Mouse (Mus musculus) layer of hippocampus, postnatal 25 days (tissue): ENCODE data around the gene Olfr576. TPM values are rescaled to one million over a fixed set of nuclear protein-coding genes. Genes with fewer than 3 reads are reported as not detected.

Source experiments
- DNase-seq, 2 experiments: peaks; one replicate each; pipeline ENCODE4 v3.0.0; 2022; ENCODE audit warnings: mixed read lengths in 2 of 2, low spot score in 1 of 2; ENCODE audit errors: extremely low spot score in 1 of 2
- total RNA-seq, 2 experiments: library from RNA; stranded (reverse); gene quantifications; 2 replicates each; pipeline ENCODE4 v1.2.3; 2021

Gene Olfr576
- not detected for total RNA-seq

DNA sequence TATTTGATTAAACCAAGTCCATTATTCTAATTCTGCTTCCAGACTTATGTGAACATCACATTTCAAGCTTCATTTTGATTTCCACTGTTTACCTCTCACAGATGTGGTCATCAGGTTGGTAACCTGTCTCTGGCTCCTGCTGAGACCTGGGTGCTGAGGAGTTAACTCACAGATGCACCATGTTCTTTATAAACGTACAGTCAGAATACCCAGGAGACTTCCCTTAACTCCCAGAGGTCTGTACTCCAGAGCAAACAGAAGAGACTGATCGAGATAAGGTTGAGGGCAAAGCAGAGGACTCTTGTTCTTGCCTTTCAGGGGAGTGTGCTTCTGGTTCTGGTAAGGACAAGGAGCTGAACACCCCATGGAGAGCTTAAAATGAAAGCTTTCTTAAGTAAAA is at the start of gene Olfr576:
Gene Olfr576, plus strand, starts transcription at position 301 of the 400 bp plus-strand sequence.
- no peak for DNase-seq

GRCm38 (mm10) chr7:102915261-102915660 is 47.2 kb upstream of the Olfr576 start:
- DNase-seq: no peak

GRCm38 (mm10) chr7:102916405-102916804 is 46.1 kb upstream of the Olfr576 start:
- no peak for DNase-seq

GRCm38 (mm10) chr7:102917032-102917875 is 45.2 kb upstream of the Olfr576 start, which contains the start of gene Olfr571:
Olfr571 (minus strand) TSS chr7:102917536.
- DNase-seq: no peak

- DNase-seq: peak in 1 of 2 experiments; percentile 7
Observed at GRCm38 (mm10) chr7:102919632-102920031, 42.8 kb upstream of the Olfr576 start.

DNA sequence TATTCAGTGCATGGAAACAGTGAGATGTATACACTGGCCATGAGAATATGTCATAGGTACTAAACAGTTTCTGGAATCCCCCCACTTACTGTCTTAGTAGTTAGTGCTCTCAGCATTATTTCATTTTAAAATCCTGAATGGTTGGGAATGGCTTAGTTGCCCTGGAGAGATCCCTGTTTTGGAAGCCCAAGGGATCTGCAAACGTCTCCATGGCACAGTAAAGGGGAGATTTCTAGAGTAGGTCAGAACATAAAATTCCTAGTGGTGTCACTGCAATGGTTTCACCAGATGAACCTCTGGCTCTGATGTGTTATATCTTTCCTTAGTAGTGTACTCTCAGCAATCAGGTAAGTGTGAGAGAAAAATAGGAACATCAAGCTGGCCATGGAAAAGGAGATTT is 38.4 kb upstream of the Olfr576 start, which contains the start of gene Olfr572:
Gene Olfr572, plus strand, starts transcription at position 301 of the 400 bp plus-strand sequence.
- DNase-seq: no peak

DNA sequence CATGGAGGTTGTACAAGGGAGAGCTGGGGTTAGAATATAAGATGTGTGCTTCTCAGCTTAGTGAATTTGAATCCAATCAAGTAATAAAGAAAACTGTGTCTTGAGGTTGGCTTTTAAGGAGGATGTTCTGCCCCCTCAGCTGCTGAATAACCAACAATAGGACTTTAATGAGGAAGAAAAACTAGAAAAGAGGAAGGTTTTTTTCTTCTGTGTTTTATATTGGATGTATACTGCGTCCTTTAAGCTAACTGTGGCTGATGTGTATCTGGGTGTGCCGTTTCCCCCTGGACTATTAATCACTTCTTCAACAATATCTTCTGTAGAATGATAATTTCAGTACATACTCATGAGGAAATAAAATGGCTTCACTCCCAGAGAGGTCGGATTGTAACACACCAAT is 35.4 kb upstream of the Olfr576 start:
- DNase-seq: no peak

- DNase-seq: no peak
Observed at GRCm38 (mm10) chr7:102942475-102942874, 20.0 kb upstream of the Olfr576 start, which contains the start of gene Olfr573-ps1. Olfr573-ps1 (minus strand) TSS chr7:102942575.

DNA sequence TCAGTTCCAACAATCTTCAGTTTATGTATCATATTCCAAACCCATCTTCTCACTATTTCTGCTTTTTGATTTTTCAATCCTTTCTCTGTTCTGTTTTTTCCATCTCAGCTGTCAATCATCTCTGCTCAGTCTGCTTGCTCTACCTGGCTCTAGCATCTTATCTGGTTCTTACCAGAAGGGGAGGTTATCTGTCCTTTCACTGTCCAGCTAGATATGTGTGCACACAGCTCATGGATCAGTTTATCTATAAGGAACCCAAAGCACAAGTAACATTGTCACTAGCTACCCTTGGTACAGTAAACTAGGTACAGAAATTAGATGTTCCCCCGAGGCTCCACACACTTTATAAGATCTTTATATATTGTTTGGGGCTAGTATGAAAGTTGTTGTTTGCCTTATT is 19.0 kb upstream of the Olfr576 start:
- no peak for DNase-seq

GRCm38 (mm10) chr7:102948167-102948566 is 14.3 kb upstream of the Olfr576 start, which contains the start of gene Olfr574:
Olfr574 (plus strand) TSS chr7:102948467.
- DNase-seq: no peak

DNA sequence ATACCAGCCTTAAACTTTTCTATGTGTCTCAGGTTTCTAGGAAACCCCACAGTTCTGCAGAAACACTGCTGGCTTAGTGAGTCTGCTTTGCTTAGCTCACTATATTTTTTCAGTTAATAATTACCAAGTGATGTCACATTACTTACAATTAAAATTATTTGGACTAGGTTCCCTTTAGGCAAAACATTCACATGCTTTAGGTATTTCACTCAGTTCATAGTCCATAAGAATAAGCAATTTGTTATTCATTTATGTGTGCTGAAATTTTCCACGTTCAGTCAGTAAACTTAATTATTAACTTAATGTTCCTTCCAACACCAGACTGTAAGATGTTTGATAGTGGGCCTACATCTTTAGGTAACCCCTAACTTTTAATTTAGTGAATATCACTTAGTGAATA is 11.7 kb upstream of the Olfr576 start:
- DNase-seq: no peak

- no peak for DNase-seq
Observed at GRCm38 (mm10) chr7:102958137-102958536, 4.3 kb upstream of the Olfr576 start.

- DNase-seq: no peak
Observed at GRCm38 (mm10) chr7:102958593-102958992, 3.9 kb upstream of the Olfr576 start, which contains the start of gene Olfr575. Olfr575 (minus strand) TSS chr7:102958775.

GRCm38 (mm10) chr7:102974399-102974798 is 11.9 kb downstream of the Olfr576 start:
- no peak for DNase-seq

GRCm38 (mm10) chr7:102975843-102976242 is 13.4 kb downstream of the Olfr576 start, which contains the start of gene Olfr577:
Olfr577 (minus strand) TSS chr7:102975943.
- DNase-seq: no peak

GRCm38 (mm10) chr7:102989224-102989623 is 26.8 kb downstream of the Olfr576 start, which contains the start of gene Olfr578:
Olfr578 (minus strand) TSS chr7:102989324.
- DNase-seq: no peak

Other genes starting within 250 kb of the Olfr576 start
- not detected for gene Olfr33, start 243.6 kb upstream of the Olfr576 start, total RNA-seq
- not detected for gene Olfr559, start 235.2 kb upstream of the Olfr576 start, total RNA-seq
- gene Olfr560, start 203.3 kb upstream of the Olfr576 start, total RNA-seq: not detected
- gene Olfr78, start 203.2 kb upstream of the Olfr576 start, total RNA-seq: under 1 TPM in 1 of 2 experiments, not detected in 1; 0.12 TPM
- gene Olfr561, start 191.4 kb upstream of the Olfr576 start, total RNA-seq: not detected
- gene Olfr564, start 159.2 kb upstream of the Olfr576 start, total RNA-seq: not detected
- not detected for gene Olfr566, start 103.9 kb upstream of the Olfr576 start, total RNA-seq
- gene Olfr568, start 85.5 kb upstream of the Olfr576 start, total RNA-seq: not detected
- not detected for gene Olfr569, start 71.8 kb upstream of the Olfr576 start, total RNA-seq
- not detected for gene Olfr570, start 68.1 kb upstream of the Olfr576 start, total RNA-seq
- gene Olfr571, start 45.1 kb upstream of the Olfr576 start, total RNA-seq: under 1 TPM in 1 of 2 experiments, not detected in 1; 0.05 TPM
- not detected for gene Olfr572, start 38.3 kb upstream of the Olfr576 start, total RNA-seq
- not detected for gene Olfr573-ps1, start 20.1 kb upstream of the Olfr576 start, total RNA-seq
- not detected for gene Olfr574, start 14.2 kb upstream of the Olfr576 start, total RNA-seq
- gene Olfr575, start 3.9 kb upstream of the Olfr576 start, total RNA-seq: not detected
- not detected for gene Olfr577, start 13.3 kb downstream of the Olfr576 start, total RNA-seq
- not detected for gene Olfr578, start 26.7 kb downstream of the Olfr576 start, total RNA-seq
- gene Olfr582, start 75.4 kb downstream of the Olfr576 start, total RNA-seq: not detected
- gene Olfr583, start 88.6 kb downstream of the Olfr576 start, total RNA-seq: not detected
- gene Olfr584, start 119.2 kb downstream of the Olfr576 start, total RNA-seq: not detected
- gene Olfr585, start 135.1 kb downstream of the Olfr576 start, total RNA-seq: not detected
- gene Olfr586, start 163.0 kb downstream of the Olfr576 start, total RNA-seq: not detected
- not detected for gene Olfr588-ps1, start 178.2 kb downstream of the Olfr576 start, total RNA-seq
- gene Olfr589, start 193.7 kb downstream of the Olfr576 start, total RNA-seq: not detected
- not detected for gene Olfr591, start 215.7 kb downstream of the Olfr576 start, total RNA-seq
- not detected for gene Olfr592, start 222.1 kb downstream of the Olfr576 start, total RNA-seq
- gene Olfr593, start 249.2 kb downstream of the Olfr576 start, total RNA-seq: not detected